13 mouse cellular contexts compared by ENCODE assay signal in genomic region chr15:97742074-97742473, GRCm38 (mm10). TPM values are rescaled to one million over a fixed set of nuclear protein-coding genes. Genes with fewer than 3 reads are reported as not detected.
DNase-seq lines count a peak whose midpoint lies in the region; ATAC-seq and TF ChIP-seq lines count a peak whose summit lies in the region.
"Had no signal": no experiment of that assay in that cellular context is flagged by ENCODE, and none has a peak within 500 bp of the region (broad histone marks: within the 10 kb centered on the region; RNA-seq: fewer than 3 reads in every experiment).

No protein-coding gene starts in this region.

- H3K27me3 ChIP-seq in hindbrain, embryonic 13.5 days, result no peaks in the 10 kb centered on the region
- H3K27me3 ChIP-seq in hindbrain, embryonic 16.5 days (replicated peaks; ENCODE audit: control insufficient read depth, insufficient read depth, low read length), result no peaks in the 10 kb centered on the region
- H3K27me3 ChIP-seq: kidney, embryonic 15.5 days; liver, embryonic 12.5 days had no signal

- intact Hi-C loops in gastrocnemius, adult 2 months (cut with DNase I), result no loop called here

- H3K36me3 ChIP-seq in hindbrain, embryonic 13.5 days, result no peaks in the 10 kb centered on the region
- H3K36me3 ChIP-seq in hindbrain, embryonic 16.5 days (ENCODE audit: control insufficient read depth, insufficient read depth, low read length), result no peaks in the 10 kb centered on the region
- H3K36me3 ChIP-seq: embryonic facial prominence, embryonic 12.5 days had no signal

- no peak for TF ChIP-seq CTCF in gastrocnemius, adult 2 months (IDR thresholded peaks at IDR 0.05)

- WGBS in hindbrain, embryonic 13.5 days, result 68% methylated on average over 7 of the region's 7 CpGs
- WGBS in hindbrain, embryonic 16.5 days, result 67% methylated on average over 7 of the region's 7 CpGs

- H3K4me1 ChIP-seq in hindbrain, embryonic 13.5 days (replicated peaks), result peaks cover 21% of the 10 kb centered on the region
- H3K4me1 ChIP-seq in hindbrain, embryonic 16.5 days (ENCODE audit: control insufficient read depth, insufficient read depth, low read depth, low read length), result peaks cover 6% of the 10 kb centered on the region

- peak; percentile 67 for DNase-seq in gastrocnemius, adult 2 months
- DNase-seq in gastrocnemius, postnatal 10 days, result no peak
- DNase-seq in spleen, postnatal 36 days (ENCODE audit: low spot score in 2 of 2), result peak; percentile 57 to 63
- no peak for DNase-seq in spleen, postnatal 4 days (ENCODE audit: low spot score in 2 of 2)
- no peak for DNase-seq in layer of hippocampus, adult 9-11 months
- DNase-seq: cerebellum, adult 11-12 months had no signal

- no peak overlapping the region for H3K4me2 ChIP-seq in hindbrain, embryonic 13.5 days
- H3K4me2 ChIP-seq in hindbrain, embryonic 16.5 days (ENCODE audit: low read length), result no peak overlapping the region
- H3K4me2 ChIP-seq: embryonic facial prominence, embryonic 12.5 days; kidney, embryonic 15.5 days; liver, embryonic 12.5 days had no signal

- H3K4me3 ChIP-seq in gastrocnemius, adult 2 months, result no peak overlapping the region
- H3K4me3 ChIP-seq in hindbrain, embryonic 13.5 days, result no peak overlapping the region
- no peak overlapping the region for H3K4me3 ChIP-seq in hindbrain, embryonic 16.5 days (ENCODE audit: low read length)
- H3K4me3 ChIP-seq: embryonic facial prominence, embryonic 12.5 days; kidney, embryonic 15.5 days; liver, embryonic 12.5 days had no signal

- no peak for ATAC-seq in hindbrain, embryonic 13.5 days (ENCODE audit: low FRiP score)
- no peak for ATAC-seq in hindbrain, embryonic 16.5 days
- ATAC-seq in neutrophil, adult 5-6 weeks (ENCODE audit: extremely low read depth, insufficient number of reproducible peaks, low FRiP score, poor library complexity, severe bottlenecking), result peak; percentile 49
- ATAC-seq: liver, embryonic 12.5 days; lung, postnatal 0 days had no signal

- H3K27ac ChIP-seq in gastrocnemius, adult 2 months, result peak overlapping the region; percentile 84
- H3K27ac ChIP-seq in hindbrain, embryonic 13.5 days, result 0 out of 2 replicates have a peak overlapping the region, but pooled peaks have one; percentile 4
- no peak overlapping the region for H3K27ac ChIP-seq in hindbrain, embryonic 16.5 days (ENCODE audit: low read depth, low read length)
- H3K27ac ChIP-seq: embryonic facial prominence, embryonic 12.5 days; kidney, embryonic 15.5 days; liver, embryonic 12.5 days had no signal

- H3K9me3 ChIP-seq in hindbrain, embryonic 13.5 days, result no peaks in the 10 kb centered on the region
- H3K9me3 ChIP-seq in hindbrain, embryonic 16.5 days (ENCODE audit: control insufficient read depth, low read length), result peaks cover 2% of the 10 kb centered on the region; the same call in 1 of the 2 replicates
- H3K9me3 ChIP-seq: embryonic facial prominence, embryonic 12.5 days; kidney, embryonic 15.5 days; liver, embryonic 12.5 days had no signal

- H3K9ac ChIP-seq in hindbrain, embryonic 13.5 days, result no peak overlapping the region
- no peak overlapping the region for H3K9ac ChIP-seq in hindbrain, embryonic 16.5 days (ENCODE audit: low read depth, low read length)
- H3K9ac ChIP-seq: embryonic facial prominence, embryonic 12.5 days; kidney, embryonic 15.5 days; liver, embryonic 12.5 days had no signal

RNA-seq across cellular contexts. Expression of gene Endou, which starts 10.9 kb away (rescaled TPM):
- under 1 TPM; 0.13 to 0.22 TPM for total RNA-seq in gastrocnemius, adult 2 months (2021)
- under 1 TPM; 0.56 to 0.82 TPM for total RNA-seq in gastrocnemius, postnatal 10 days (2021)
- 0.21 and 0.29 TPM in 2 replicates for polyA plus RNA-seq in hindbrain, embryonic 13.5 days (2015; fragmentation: Nextera tagmentation; extraction: Ambion mirVana)
- polyA plus RNA-seq in hindbrain, embryonic 16.5 days (2015; fragmentation: Nextera tagmentation; extraction: Ambion mirVana), result 0.14 and 0.41 TPM in 2 replicates
- total RNA-seq in neutrophil, adult 5-6 weeks (2017), result 2.9 and 3.7 TPM in 2 replicates
- polyA plus RNA-seq: liver, embryonic 12.5 days had no signal

RNA-seq across cellular contexts. Expression of gene Rapgef3, which starts 25.7 kb away (rescaled TPM):
- total RNA-seq in gastrocnemius, adult 2 months (2021), result 10 to 100 TPM in 1 of 2 experiments, 1 to 10 TPM in 1; 9.8 to 13.6 TPM
- 1 to 10 TPM; 7.4 to 8.5 TPM for total RNA-seq in gastrocnemius, postnatal 10 days (2021)
- polyA plus RNA-seq in hindbrain, embryonic 13.5 days (2015; fragmentation: Nextera tagmentation; extraction: Ambion mirVana), result 10.4 and 10.8 TPM in 2 replicates
- polyA plus RNA-seq in hindbrain, embryonic 16.5 days (2015; fragmentation: Nextera tagmentation; extraction: Ambion mirVana), result 17.8 and 18.4 TPM in 2 replicates
- total RNA-seq in neutrophil, adult 5-6 weeks (2017), result 2.6 and 4.3 TPM in 2 replicates

RNA-seq across cellular contexts. Expression of gene Slc48a1, which starts 36.2 kb away (rescaled TPM):
- total RNA-seq in gastrocnemius, adult 2 months (2021), result 10 to 100 TPM; 44.5 to 47.1 TPM
- 10 to 100 TPM; 34.5 to 42.6 TPM for total RNA-seq in gastrocnemius, postnatal 10 days (2021)
- polyA plus RNA-seq in hindbrain, embryonic 13.5 days (2015; fragmentation: Nextera tagmentation; extraction: Ambion mirVana), result 59.8 and 62.9 TPM in 2 replicates
- polyA plus RNA-seq in hindbrain, embryonic 16.5 days (2015; fragmentation: Nextera tagmentation; extraction: Ambion mirVana), result 118 and 122 TPM in 2 replicates
- total RNA-seq in neutrophil, adult 5-6 weeks (2017), result 20.8 and 23.7 TPM in 2 replicates

RNA-seq across cellular contexts. Expression of gene Rpap3, which starts 36.4 kb away (rescaled TPM):
- total RNA-seq in gastrocnemius, adult 2 months (2021), result 10 to 100 TPM; 11.4 to 13.3 TPM
- total RNA-seq in gastrocnemius, postnatal 10 days (2021), result 10 to 100 TPM; 10.2 to 13.2 TPM
- polyA plus RNA-seq in hindbrain, embryonic 13.5 days (2015; fragmentation: Nextera tagmentation; extraction: Ambion mirVana), result 35.6 TPM in 2 replicates
- polyA plus RNA-seq in hindbrain, embryonic 16.5 days (2015; fragmentation: Nextera tagmentation; extraction: Ambion mirVana), result 32.8 and 33.8 TPM in 2 replicates
- 18.3 and 22.7 TPM in 2 replicates for total RNA-seq in neutrophil, adult 5-6 weeks (2017)

Comparison
In these comparisons a context has a peak if more than half of its experiments do, and no peak if none do; other contexts are left out.
1. DNase-seq: peak in gastrocnemius, adult 2 months (single experiment) and spleen, postnatal 36 days (2 of 2); none in gastrocnemius, postnatal 10 days (single experiment), spleen, postnatal 4 days (0 of 2) and layer of hippocampus, adult 9-11 months (single experiment).